Mouse (Mus musculus) urinary bladder, postnatal 4 days (tissue): Measurements from ENCODE around the gene Ccdc190.

Experiments used
- DNase-seq, 2 experiments: peaks; one replicate each; pipeline ENCODE4 v3.0.0; 2021 to 2022; ENCODE audit warnings: low spot score in 2 of 2

Gene Ccdc190

GRCm38 (mm10) chr1:169928454-169928971 is at the start of gene Ccdc190:
Gene Ccdc190 (plus strand): TSS chr1:169928648.
- DNase-seq = no peak

DNA sequence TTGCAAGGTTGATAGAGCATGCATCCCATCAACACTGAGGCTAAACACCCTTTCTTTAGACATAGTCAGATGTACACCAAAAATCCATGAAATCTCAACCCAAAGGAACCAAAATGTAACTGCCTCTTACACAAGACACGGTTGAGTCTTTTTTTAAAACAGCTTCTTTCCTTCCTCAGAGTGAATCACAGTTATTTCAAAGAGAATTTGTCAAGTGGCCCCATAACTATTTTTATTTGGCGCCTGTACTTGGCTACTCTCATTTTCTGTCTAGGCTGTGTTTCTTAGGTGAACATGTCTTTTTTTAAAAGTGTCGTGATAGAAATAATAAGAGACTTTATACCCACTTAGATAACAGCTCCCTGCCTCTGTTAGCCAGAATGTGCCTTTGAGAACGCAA is 49.4 kb upstream of the Ccdc190 start:
- DNase-seq = no peak

DNA sequence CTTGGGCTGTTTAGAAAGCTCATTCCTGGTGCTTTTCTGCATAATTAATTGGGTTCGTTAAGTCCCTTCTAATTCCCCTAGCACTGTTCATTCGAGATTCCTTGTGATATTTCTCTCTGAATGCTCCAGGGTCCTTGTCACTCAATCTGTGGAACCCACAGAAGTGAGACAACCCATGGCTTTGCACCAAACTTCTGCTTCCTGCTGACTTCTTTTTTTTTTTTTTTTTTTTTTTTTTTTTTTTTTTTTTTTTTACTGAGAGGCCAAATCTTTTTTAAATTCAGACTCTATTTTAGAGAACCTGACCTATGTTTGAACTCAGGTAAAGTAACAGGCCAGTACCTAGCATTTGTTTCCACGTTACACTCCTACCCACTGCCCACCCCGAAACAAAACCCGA is 48.3 kb upstream of the Ccdc190 start:
- DNase-seq = no peak

- no peak for DNase-seq
Observed at GRCm38 (mm10) chr1:169883081-169883565, 45.3 kb upstream of the Ccdc190 start.

DNA sequence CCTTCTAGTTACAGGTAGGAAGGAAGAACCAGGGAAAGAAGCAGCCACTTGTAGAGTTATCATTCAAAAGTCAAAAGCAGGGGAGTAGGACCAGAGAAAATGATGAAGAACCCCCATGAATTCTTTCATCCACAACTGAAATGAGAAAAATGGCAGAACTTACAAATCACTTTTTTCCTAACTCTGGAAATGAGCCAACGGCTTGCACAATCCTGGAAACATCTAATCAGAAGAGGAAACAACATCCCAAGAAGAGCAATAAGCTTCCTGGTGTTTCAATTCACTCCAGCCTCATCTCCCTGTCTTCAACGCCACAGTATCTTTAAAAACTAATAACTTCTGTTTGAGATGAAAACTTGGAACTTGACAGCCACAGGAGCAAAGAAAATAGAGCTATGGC is 39.2 kb upstream of the Ccdc190 start:
- no peak for DNase-seq

GRCm38 (mm10) chr1:169893976-169894375 is 34.5 kb upstream of the Ccdc190 start:
- no peak for DNase-seq

DNA sequence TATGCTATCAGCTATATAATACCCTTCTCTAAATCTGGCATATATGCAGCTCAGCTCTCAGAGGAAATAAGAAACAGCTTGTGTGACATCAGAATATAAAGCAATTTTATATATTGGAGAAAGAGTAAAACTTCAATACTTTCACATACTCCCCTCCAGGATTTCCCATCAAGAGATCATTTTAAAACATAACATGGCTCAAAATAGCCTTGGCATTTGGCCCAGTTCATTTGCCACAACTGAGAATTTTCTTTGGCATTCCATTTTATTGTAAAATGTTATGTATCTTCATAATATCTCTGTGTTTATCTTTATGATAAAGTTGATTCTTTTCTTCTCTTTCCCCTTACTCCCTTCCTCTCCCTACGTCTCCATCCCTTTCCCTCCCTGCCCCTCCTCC is 32.8 kb upstream of the Ccdc190 start:
- DNase-seq = no peak

DNA sequence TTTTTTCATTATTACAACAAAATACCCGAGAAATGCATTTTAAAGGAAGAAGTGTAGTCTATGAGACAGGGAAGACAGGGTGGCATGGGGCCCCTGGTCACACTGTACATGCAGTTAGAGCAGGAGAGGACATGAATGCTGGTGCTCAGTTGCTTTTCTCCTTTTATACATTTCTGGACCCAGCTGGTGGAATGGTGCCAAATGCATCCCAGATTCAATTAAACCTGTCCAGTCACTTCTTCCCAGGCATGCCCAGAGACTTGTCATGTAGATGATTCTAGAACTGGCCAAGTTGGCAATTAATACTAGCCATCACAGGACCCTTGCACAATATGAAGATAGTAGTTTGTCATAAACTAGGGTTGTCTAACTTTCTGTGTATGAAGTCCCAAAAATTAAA is 30.5 kb upstream of the Ccdc190 start:
- no peak for DNase-seq

DNA sequence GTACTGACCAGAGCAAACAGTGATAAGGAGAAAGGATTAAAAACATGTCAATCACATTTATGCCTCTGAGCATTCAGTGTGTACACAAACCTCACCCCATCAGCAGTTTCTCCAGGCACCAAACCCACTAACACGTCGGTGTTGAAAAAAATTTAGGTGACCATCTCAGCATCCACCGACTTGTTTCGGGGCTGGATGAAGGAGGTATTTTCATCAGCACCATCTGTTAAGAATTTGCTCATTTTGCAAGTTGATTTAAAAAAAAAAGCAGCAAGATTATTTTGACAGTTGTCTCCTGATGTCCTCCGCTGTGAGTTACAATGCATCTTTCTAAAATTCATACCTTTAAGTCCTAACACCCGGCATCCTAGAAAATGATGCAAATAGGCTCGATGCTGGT is 29.8 kb upstream of the Ccdc190 start:
- no peak for DNase-seq

DNA sequence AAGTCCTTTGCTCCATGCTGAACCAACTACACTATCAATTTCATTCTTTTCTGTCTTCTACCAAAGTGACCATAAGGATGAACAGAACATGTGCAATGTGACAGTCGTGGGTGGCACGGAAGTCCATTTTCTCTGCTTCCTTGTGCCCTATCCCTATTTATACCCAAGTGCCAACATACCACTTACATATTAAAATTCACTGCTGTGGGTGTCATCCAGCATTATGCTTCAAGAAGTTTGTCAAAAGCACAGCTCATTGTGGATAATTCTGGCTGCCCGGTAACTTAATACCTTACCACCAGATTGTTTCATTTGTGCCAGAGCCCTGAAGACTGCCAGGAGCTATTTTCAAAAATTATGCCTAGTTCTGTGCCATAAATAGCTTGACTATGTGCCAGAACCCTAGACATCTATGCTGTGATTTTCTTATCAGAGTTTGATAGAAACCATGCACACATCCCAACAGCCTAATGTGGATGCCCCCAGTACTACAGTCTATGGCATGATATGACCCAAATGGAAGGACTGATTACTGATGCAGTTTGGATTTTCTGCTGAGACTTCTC is 27.6 kb upstream of the Ccdc190 start:
- DNase-seq = no peak

- no peak for DNase-seq
Observed at GRCm38 (mm10) chr1:169909163-169909562, 19.3 kb upstream of the Ccdc190 start.

DNA sequence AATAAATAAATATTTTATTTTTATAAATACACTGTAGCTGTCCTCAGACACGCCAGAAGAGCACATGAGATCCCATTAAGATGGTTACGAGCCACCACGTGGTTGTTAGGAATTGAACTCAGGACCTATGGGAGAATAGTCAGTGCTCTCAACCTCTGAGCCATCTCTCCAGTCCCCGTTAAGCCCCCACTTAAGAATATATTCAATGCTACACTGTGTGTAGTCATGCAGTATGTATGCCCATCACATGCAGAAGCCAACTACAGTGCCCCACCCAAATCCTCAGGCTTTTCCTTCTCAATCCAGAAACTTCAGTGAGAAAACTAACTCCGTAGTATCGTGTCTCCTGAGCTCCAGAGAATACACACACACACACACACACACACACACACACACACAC is 18.8 kb upstream of the Ccdc190 start:
- DNase-seq = no peak

- no peak for DNase-seq
Observed at GRCm38 (mm10) chr1:169910751-169911150, 17.7 kb upstream of the Ccdc190 start.

GRCm38 (mm10) chr1:169911526-169911925 is 16.9 kb upstream of the Ccdc190 start:
- no peak for DNase-seq

- peak in 1 of 2 experiments; percentile 55 for DNase-seq
Observed at GRCm38 (mm10) chr1:169916659-169917058, 11.8 kb upstream of the Ccdc190 start.

GRCm38 (mm10) chr1:169917115-169917796 is 11.2 kb upstream of the Ccdc190 start:
- DNase-seq = peak in 1 of 2 experiments; percentile 45

DNA sequence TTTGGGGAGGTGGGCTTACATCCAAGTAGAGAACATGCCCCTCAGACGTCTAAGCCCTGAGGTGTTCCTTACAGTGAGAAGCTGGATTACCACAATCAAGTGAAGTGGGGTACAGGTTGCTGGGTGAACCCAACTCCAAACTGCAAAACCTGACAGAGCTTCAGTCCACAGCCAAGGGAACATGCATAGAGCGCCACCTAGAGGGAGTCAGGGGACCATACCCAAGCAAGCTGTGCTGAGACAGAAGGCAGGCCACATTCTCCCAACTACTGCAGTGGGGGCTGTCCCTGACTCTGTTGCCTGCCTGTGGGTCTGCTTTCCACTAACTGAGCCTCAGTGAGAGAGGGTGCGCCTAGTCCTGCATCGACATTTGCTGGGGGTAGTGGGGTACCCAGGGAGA is 10.4 kb upstream of the Ccdc190 start:
- peak in 1 of 2 experiments; percentile 66 for DNase-seq

DNA sequence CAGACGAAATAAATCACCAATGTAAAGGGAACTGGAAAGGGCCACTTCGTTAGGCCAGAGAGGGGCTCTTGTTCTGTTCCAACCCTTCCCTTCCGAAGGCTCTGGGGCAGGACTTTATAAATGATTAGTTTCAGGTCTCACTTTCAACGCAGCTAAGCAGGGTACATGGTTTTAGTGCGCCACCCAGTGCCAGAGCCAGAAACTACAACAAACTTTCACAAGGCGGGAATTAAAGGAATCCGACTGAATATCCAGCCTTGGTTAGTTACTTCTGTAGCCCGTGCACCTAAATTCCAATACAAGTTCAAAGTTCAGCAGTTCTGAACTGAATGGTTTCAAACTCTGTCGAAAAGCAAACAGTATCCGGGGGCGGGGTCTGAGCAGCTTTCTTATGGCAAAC is 9.2 kb upstream of the Ccdc190 start:
- peak in 1 of 2 experiments; percentile 78 for DNase-seq

DNA sequence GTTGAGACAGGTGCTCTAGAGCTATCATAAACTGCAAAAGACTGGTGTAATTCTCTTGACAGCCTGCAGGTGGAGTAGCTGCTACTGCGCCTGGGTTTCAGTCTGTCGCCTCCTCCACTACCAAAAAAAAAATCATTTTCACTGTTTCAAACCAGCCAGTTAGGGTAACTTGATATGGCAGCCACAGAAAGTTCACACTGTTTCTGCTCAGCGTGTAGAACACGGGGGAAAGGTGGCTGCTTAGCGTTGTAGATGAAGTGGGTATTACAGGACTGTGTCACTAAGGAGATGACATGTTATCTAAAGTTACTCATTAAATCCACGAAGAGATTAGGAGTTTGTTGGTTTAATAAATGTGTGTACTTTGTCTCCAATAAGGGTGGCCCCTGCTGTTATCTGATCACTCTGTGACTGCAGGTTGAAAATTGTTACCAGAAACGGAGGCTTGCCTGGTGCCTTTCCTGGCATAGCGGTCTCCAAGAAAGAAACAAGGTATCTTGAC is 6.7 kb upstream of the Ccdc190 start:
- no peak for DNase-seq

DNA sequence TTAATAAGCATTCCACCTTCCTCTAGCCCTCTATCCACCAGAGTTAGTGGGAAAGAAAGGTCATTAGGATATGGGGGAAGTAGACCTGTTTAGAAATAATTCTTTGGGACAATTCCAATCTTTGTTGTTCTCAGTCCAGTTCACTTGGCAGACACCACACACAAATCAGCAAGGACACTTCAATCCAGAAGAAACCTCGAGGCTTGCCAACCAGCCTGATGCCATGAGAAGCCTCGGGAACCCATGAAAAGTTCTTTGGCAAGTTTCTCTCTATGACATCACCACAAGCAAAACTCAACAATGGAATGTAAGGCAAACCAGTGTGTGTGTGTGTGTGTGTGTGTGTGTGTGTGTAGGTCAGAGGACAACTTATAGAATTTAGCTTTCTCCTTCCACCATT is 3.9 kb upstream of the Ccdc190 start:
- no peak for DNase-seq

GRCm38 (mm10) chr1:169927753-169928369 is 587 bp upstream of the Ccdc190 start:
- DNase-seq = no peak

- no peak for DNase-seq
Observed at GRCm38 (mm10) chr1:169931698-169932097, 3.2 kb downstream of the Ccdc190 start.
